Mouse (Mus musculus): Measurements from ENCODE around the gene Tgoln1. TPM values are rescaled to one million over a fixed set of nuclear protein-coding genes. Genes with fewer than 3 reads are reported as not detected.

Tgoln1 gene
- polyA plus RNA-seq, 1 experiment from 2014 or later, result 42.1 TPM

GRCm38 (mm10) chr6:72568736-72569135, 48.1 kb downstream of the Tgoln1 start:
- Histone ChIP-seq H3K9me3 (ENCODE audit: control insufficient read depth, low read length) (no peaks in the 10 kb centered on the region), H3K4me3 (ENCODE audit: low read depth, low read length) (no peak overlapping the region), H3K9ac (replicated peaks; ENCODE audit: low read depth, low read length) (no peak overlapping the region), H3K4me2 (ENCODE audit: low read depth, low read length) (no peak overlapping the region), H3K27ac (ENCODE audit: low read depth, low read length) (no peak overlapping the region), H3K36me3 (ENCODE audit: control insufficient read depth, insufficient read depth, low read length) (no peaks in the 10 kb centered on the region; the same call in 1 of the 2 replicates), H3K27me3 (ENCODE audit: control insufficient read depth, insufficient read depth, low read length) (no peaks in the 10 kb centered on the region), H3K4me1 (ENCODE audit: control insufficient read depth, insufficient read depth, low read length) (no peaks in the 10 kb centered on the region)
- WGBS, result 94% methylated on average over 10 of the region's 10 CpGs
- no peak for ATAC-seq (ENCODE audit: low read depth)

GRCm38 (mm10) chr6:72567508-72567907, 49.3 kb downstream of the Tgoln1 start:
- Histone ChIP-seq H3K27ac (ENCODE audit: low read depth, low read length) (no peak overlapping the region), H3K4me1 (ENCODE audit: control insufficient read depth, insufficient read depth, low read length) (no peaks in the 10 kb centered on the region), H3K4me3 (ENCODE audit: low read depth, low read length) (no peak overlapping the region), H3K27me3 (ENCODE audit: control insufficient read depth, insufficient read depth, low read length) (no peaks in the 10 kb centered on the region), H3K36me3 (ENCODE audit: control insufficient read depth, insufficient read depth, low read length) (no peaks in the 10 kb centered on the region), H3K9me3 (ENCODE audit: control insufficient read depth, low read length) (no peaks in the 10 kb centered on the region), H3K4me2 (ENCODE audit: low read depth, low read length) (no peak overlapping the region), H3K9ac (replicated peaks; ENCODE audit: low read depth, low read length) (no peak overlapping the region)
- 86% methylated on average over 5 of the region's 5 CpGs for WGBS
- no peak for ATAC-seq (ENCODE audit: low read depth)

GRCm38 (mm10) chr6:72566044-72566443, 50.8 kb downstream of the Tgoln1 start:
- H3K9ac ChIP-seq (replicated peaks; ENCODE audit: low read depth, low read length), result 0 out of 2 replicates have a peak overlapping the region, but pooled peaks have one; percentile 2
- ATAC-seq (ENCODE audit: low read depth), result peak; percentile 87

GRCm38 (mm10) chr6:72565506-72565905, 51.3 kb downstream of the Tgoln1 start:
- no peaks in the 10 kb centered on the region for H3K27me3 ChIP-seq (ENCODE audit: control insufficient read depth, insufficient read depth, low read length)
- no peak overlapping the region for H3K27ac ChIP-seq (ENCODE audit: low read depth, low read length)
- no peaks in the 10 kb centered on the region for H3K36me3 ChIP-seq (ENCODE audit: control insufficient read depth, insufficient read depth, low read length)
- 80% methylated on average over 7 of the region's 7 CpGs for WGBS
- no peaks in the 10 kb centered on the region for H3K9me3 ChIP-seq (ENCODE audit: control insufficient read depth, low read length)
- peak; percentile 38 for ATAC-seq (ENCODE audit: low read depth)
- H3K4me1 ChIP-seq (ENCODE audit: control insufficient read depth, insufficient read depth, low read length), result no peaks in the 10 kb centered on the region
- no peak overlapping the region for H3K4me2 ChIP-seq (ENCODE audit: low read depth, low read length)
- H3K9ac ChIP-seq (replicated peaks; ENCODE audit: low read depth, low read length), result no peak overlapping the region
- H3K4me3 ChIP-seq (ENCODE audit: low read depth, low read length), result no peak overlapping the region

More at GRCm38 (mm10) chr6:72566044-72566443, 50.8 kb downstream of the Tgoln1 start:
- WGBS, result 5% methylated on average over 4 of the region's 4 CpGs
- Histone ChIP-seq H3K36me3 (ENCODE audit: control insufficient read depth, insufficient read depth, low read length) (no peaks in the 10 kb centered on the region), H3K4me2 (ENCODE audit: low read depth, low read length) (no peak overlapping the region), H3K4me3 (ENCODE audit: low read depth, low read length) (no peak overlapping the region), H3K9me3 (ENCODE audit: control insufficient read depth, low read length) (no peaks in the 10 kb centered on the region), H3K27ac (ENCODE audit: low read depth, low read length) (no peak overlapping the region), H3K4me1 (ENCODE audit: control insufficient read depth, insufficient read depth, low read length) (no peaks in the 10 kb centered on the region), H3K27me3 (ENCODE audit: control insufficient read depth, insufficient read depth, low read length) (no peaks in the 10 kb centered on the region)

GRCm38 (mm10) chr6:72562894-72563293, 53.9 kb downstream of the Tgoln1 start:
- Histone ChIP-seq H3K4me2 (ENCODE audit: low read depth, low read length) (no peak overlapping the region), H3K4me3 (ENCODE audit: low read depth, low read length) (no peak overlapping the region), H3K4me1 (ENCODE audit: control insufficient read depth, insufficient read depth, low read length) (no peaks in the 10 kb centered on the region), H3K9me3 (ENCODE audit: control insufficient read depth, low read length) (no peaks in the 10 kb centered on the region), H3K9ac (replicated peaks; ENCODE audit: low read depth, low read length) (no peak overlapping the region), H3K27me3 (ENCODE audit: control insufficient read depth, insufficient read depth, low read length) (no peaks in the 10 kb centered on the region), H3K27ac (ENCODE audit: low read depth, low read length) (no peak overlapping the region), H3K36me3 (ENCODE audit: control insufficient read depth, insufficient read depth, low read length) (no peaks in the 10 kb centered on the region)
- WGBS, result 74% methylated on average over 5 of the region's 5 CpGs
- no peak for ATAC-seq (ENCODE audit: low read depth)

GRCm38 (mm10) chr6:72562486-72562885, 54.3 kb downstream of the Tgoln1 start:
- no peak for ATAC-seq (ENCODE audit: low read depth)
- H3K9ac ChIP-seq (replicated peaks; ENCODE audit: low read depth, low read length), result no peak overlapping the region

GRCm38 (mm10) chr6:72560801-72561200, 56.0 kb downstream of the Tgoln1 start:
- ATAC-seq (ENCODE audit: low read depth), result no peak
- WGBS, result 80% methylated on average over 8 of the region's 8 CpGs
- Histone ChIP-seq H3K4me1 (ENCODE audit: control insufficient read depth, insufficient read depth, low read length) (no peaks in the 10 kb centered on the region), H3K27ac (ENCODE audit: low read depth, low read length) (no peak overlapping the region), H3K9ac (replicated peaks; ENCODE audit: low read depth, low read length) (no peak overlapping the region), H3K36me3 (ENCODE audit: control insufficient read depth, insufficient read depth, low read length) (no peaks in the 10 kb centered on the region), H3K4me3 (ENCODE audit: low read depth, low read length) (no peak overlapping the region), H3K4me2 (ENCODE audit: low read depth, low read length) (no peak overlapping the region), H3K27me3 (ENCODE audit: control insufficient read depth, insufficient read depth, low read length) (no peaks in the 10 kb centered on the region), H3K9me3 (ENCODE audit: control insufficient read depth, low read length) (no peaks in the 10 kb centered on the region)

More at GRCm38 (mm10) chr6:72562486-72562885, 54.3 kb downstream of the Tgoln1 start:
- Histone ChIP-seq H3K4me2 (ENCODE audit: low read depth, low read length) (no peak overlapping the region), H3K4me1 (ENCODE audit: control insufficient read depth, insufficient read depth, low read length) (no peaks in the 10 kb centered on the region), H3K9me3 (ENCODE audit: control insufficient read depth, low read length) (no peaks in the 10 kb centered on the region), H3K27me3 (ENCODE audit: control insufficient read depth, insufficient read depth, low read length) (no peaks in the 10 kb centered on the region), H3K4me3 (ENCODE audit: low read depth, low read length) (no peak overlapping the region), H3K36me3 (ENCODE audit: control insufficient read depth, insufficient read depth, low read length) (no peaks in the 10 kb centered on the region), H3K27ac (ENCODE audit: low read depth, low read length) (no peak overlapping the region)
- 36% methylated on average over 6 of the region's 6 CpGs for WGBS

Other genes with a start within 250 kb of the Tgoln1 start
- 3.1 and 28.2 TPM in 2 replicates for gene Vamp5, start 236.5 kb downstream of the Tgoln1 start, polyA plus RNA-seq (2014; fragmentation: Nextera tagmentation; extraction: Ambion mirVana)
- 7.9 and 19.8 TPM in 2 replicates for gene Vamp8, start 226.3 kb downstream of the Tgoln1 start, polyA plus RNA-seq (2014; fragmentation: Nextera tagmentation; extraction: Ambion mirVana)
- gene Ggcx, start 202.7 kb downstream of the Tgoln1 start, polyA plus RNA-seq (2014; fragmentation: Nextera tagmentation; extraction: Ambion mirVana), result 11.6 and 15.0 TPM in 2 replicates
- gene Mat2a, start 177.4 kb downstream of the Tgoln1 start, polyA plus RNA-seq (2014; fragmentation: Nextera tagmentation; extraction: Ambion mirVana), result 392 and 416 TPM in 2 replicates
- gene Sh2d6, start 95.3 kb downstream of the Tgoln1 start, polyA plus RNA-seq (2014; fragmentation: Nextera tagmentation; extraction: Ambion mirVana), result 0.22 and 1.2 TPM in 2 replicates
- gene Capg, start 72.6 kb downstream of the Tgoln1 start, polyA plus RNA-seq (2014; fragmentation: Nextera tagmentation; extraction: Ambion mirVana), result 3.4 and 9.0 TPM in 2 replicates
- 17.6 and 17.8 TPM in 2 replicates for gene Elmod3, start 18.6 kb downstream of the Tgoln1 start, polyA plus RNA-seq (2014; fragmentation: Nextera tagmentation; extraction: Ambion mirVana)
- gene Retsat, start 18.5 kb downstream of the Tgoln1 start, polyA plus RNA-seq (2014; fragmentation: Nextera tagmentation; extraction: Ambion mirVana), result 3.9 and 5.5 TPM in 2 replicates
- 5.2 and 8.0 TPM in 2 replicates for gene Tcf7l1, start 172.3 kb upstream of the Tgoln1 start, polyA plus RNA-seq (2014; fragmentation: Nextera tagmentation; extraction: Ambion mirVana)